Mouse (Mus musculus): Measurements from ENCODE around the gene Tgds. TPM values are rescaled to one million over a fixed set of nuclear protein-coding genes. Genes with fewer than 3 reads are reported as not detected.
A peak's percentile ranks its signal among the peaks of the same experiment; 100 is the strongest.

The Tgds gene
- polyA plus RNA-seq, 1 experiment from 2014 or later = 20.2 TPM

GRCm38 (mm10) chr14:118083851-118084250 lies 48.7 kb downstream of the Tgds start:
- H3K36me3 ChIP-seq (ENCODE audit: control insufficient read depth, insufficient read depth) = no peaks in the 10 kb centered on the region
- no peak overlapping the region for H3K4me2 ChIP-seq (ENCODE audit: low read length)
- no peak for ATAC-seq
- no peak overlapping the region for H3K4me3 ChIP-seq (replicated peaks; ENCODE audit: low read length)
- H3K27ac ChIP-seq (ENCODE audit: low read length) = no peak overlapping the region
- 83% methylated on average over 6 of the region's 6 CpGs for WGBS
- H3K27me3 ChIP-seq (replicated peaks; ENCODE audit: control insufficient read depth, insufficient read depth, low read length) = 0 out of 2 replicates have a peak, but pooled peaks cover 2% of the 10 kb centered on the region
- no peak overlapping the region for H3K9ac ChIP-seq (replicated peaks; ENCODE audit: low read depth, low read length)
- no peaks in the 10 kb centered on the region for H3K9me3 ChIP-seq (ENCODE audit: control insufficient read depth, low read length)
- peaks cover 7% of the 10 kb centered on the region for H3K4me1 ChIP-seq (replicated peaks; ENCODE audit: control insufficient read depth, insufficient read depth, low read length)

DNA sequence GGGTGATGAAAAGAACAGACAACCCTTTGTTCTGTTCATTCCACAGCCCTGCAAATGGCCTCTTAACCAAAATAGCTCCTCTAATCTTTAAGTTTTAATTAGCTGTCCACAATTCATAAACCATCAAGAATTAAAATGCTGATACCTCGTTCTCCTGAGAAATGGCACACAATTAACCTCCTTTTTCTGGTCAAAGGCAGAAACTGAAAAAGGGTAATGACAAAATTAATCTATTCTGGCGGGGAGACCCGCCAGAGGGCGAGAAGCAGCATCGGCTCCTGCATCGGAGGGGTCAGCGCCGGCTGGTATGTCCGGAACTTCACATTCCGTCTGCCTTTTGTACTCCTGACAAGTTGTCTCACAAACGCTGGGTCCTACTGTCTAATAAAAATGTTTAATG lies 51.9 kb downstream of the Tgds start:
- H3K36me3 ChIP-seq (ENCODE audit: control insufficient read depth, insufficient read depth) = no peaks in the 10 kb centered on the region
- no peak overlapping the region for H3K4me3 ChIP-seq (replicated peaks; ENCODE audit: low read length)
- H3K4me2 ChIP-seq (ENCODE audit: low read length) = no peak overlapping the region
- ATAC-seq = no peak
- H3K4me1 ChIP-seq (replicated peaks; ENCODE audit: control insufficient read depth, insufficient read depth, low read length) = no peaks in the 10 kb centered on the region
- no peak overlapping the region for H3K9ac ChIP-seq (replicated peaks; ENCODE audit: low read depth, low read length)
- WGBS = 4% methylated on average over 11 of the region's 11 CpGs
- H3K27me3 ChIP-seq (replicated peaks; ENCODE audit: control insufficient read depth, insufficient read depth, low read length) = no peaks in the 10 kb centered on the region
- no peak overlapping the region for H3K27ac ChIP-seq (ENCODE audit: low read length)
- no peaks in the 10 kb centered on the region for H3K9me3 ChIP-seq (ENCODE audit: control insufficient read depth, low read length)

DNA sequence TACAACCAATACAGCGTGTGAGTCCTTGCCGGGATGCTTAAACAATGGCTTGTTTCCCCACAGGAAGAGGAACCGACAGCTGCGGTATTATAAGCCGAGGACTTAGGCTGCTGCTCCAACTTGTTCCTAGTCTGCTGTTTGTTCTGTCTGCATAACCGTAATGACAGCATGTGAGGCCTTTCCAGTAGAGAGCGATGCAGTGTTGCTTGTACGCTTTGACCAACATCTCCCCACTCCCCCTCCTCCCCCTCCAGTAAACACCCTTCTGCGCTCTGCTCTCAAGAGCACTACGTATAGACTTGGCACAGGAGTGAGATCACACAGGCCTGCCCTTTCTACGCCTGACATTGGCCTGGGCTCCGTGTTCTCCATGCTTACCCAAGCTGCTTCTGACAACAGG lies 62.5 kb downstream of the Tgds start:
- no peak overlapping the region for H3K4me2 ChIP-seq (ENCODE audit: low read length)
- 0 out of 2 replicates have a peak, but pooled peaks cover 2% of the 10 kb centered on the region for H3K4me1 ChIP-seq (replicated peaks; ENCODE audit: control insufficient read depth, insufficient read depth, low read length)
- no peaks in the 10 kb centered on the region for H3K36me3 ChIP-seq (ENCODE audit: control insufficient read depth, insufficient read depth)
- H3K27me3 ChIP-seq (replicated peaks; ENCODE audit: control insufficient read depth, insufficient read depth, low read length) = no peaks in the 10 kb centered on the region
- WGBS = 59% methylated on average over 12 of the region's 12 CpGs
- H3K9ac ChIP-seq (replicated peaks; ENCODE audit: low read depth, low read length) = no peak overlapping the region
- ATAC-seq = peak; percentile 63
- H3K4me3 ChIP-seq (replicated peaks; ENCODE audit: low read length) = no peak overlapping the region
- H3K27ac ChIP-seq (ENCODE audit: low read length) = no peak overlapping the region
- H3K9me3 ChIP-seq (ENCODE audit: control insufficient read depth, low read length) = no peaks in the 10 kb centered on the region

- Histone ChIP-seq H3K9me3 (ENCODE audit: control insufficient read depth, low read length) (no peaks in the 10 kb centered on the region), H3K27me3 (replicated peaks; ENCODE audit: control insufficient read depth, insufficient read depth, low read length) (no peaks in the 10 kb centered on the region), H3K9ac (replicated peaks; ENCODE audit: low read depth, low read length) (no peak overlapping the region), H3K36me3 (ENCODE audit: control insufficient read depth, insufficient read depth) (no peaks in the 10 kb centered on the region), H3K4me2 (ENCODE audit: low read length) (no peak overlapping the region), H3K4me1 (replicated peaks; ENCODE audit: control insufficient read depth, insufficient read depth, low read length) (0 out of 2 replicates have a peak, but pooled peaks cover 2% of the 10 kb centered on the region), H3K4me3 (replicated peaks; ENCODE audit: low read length) (no peak overlapping the region), H3K27ac (ENCODE audit: low read length) (no peak overlapping the region)
- no peak for ATAC-seq
- WGBS = 79% methylated on average over 12 of the region's 12 CpGs
Measured at GRCm38 (mm10) chr14:118069439-118070079, 63.0 kb downstream of the Tgds start.

Other genes starting within 250 kb of the Tgds start
- gene Dct, start 80.5 kb downstream of the Tgds start, polyA plus RNA-seq (2015; fragmentation: Nextera tagmentation; extraction: Ambion mirVana) = 6.3 and 6.4 TPM in 2 replicates
- gene Gpr180, start 4.4 kb upstream of the Tgds start, polyA plus RNA-seq (2015; fragmentation: Nextera tagmentation; extraction: Ambion mirVana) = 32.7 and 33.5 TPM in 2 replicates
- 4.8 and 5.9 TPM in 2 replicates for gene Sox21, start 104.3 kb upstream of the Tgds start, polyA plus RNA-seq (2015; fragmentation: Nextera tagmentation; extraction: Ambion mirVana)
- gene Gm9376, start 134.2 kb upstream of the Tgds start, polyA plus RNA-seq (2015; fragmentation: Nextera tagmentation; extraction: Ambion mirVana) = not detected in 2 replicates

Measured in forebrain, embryonic 16.5 days (tissue).